ENCODE assay signal across 10 mouse cellular contexts in genomic region chr2:152724332-152724723, GRCm38 (mm10). TPM values are rescaled to one million over a fixed set of nuclear protein-coding genes. Genes with fewer than 3 reads are reported as not detected.
A peak's percentile ranks its signal among the peaks of the same experiment; 100 is the strongest.
DNase-seq lines count a peak whose midpoint lies in the region; ATAC-seq and TF ChIP-seq lines count a peak whose summit lies in the region.
"Had no signal": no experiment of that assay in that cellular context is flagged by ENCODE, and none has a peak within 500 bp of the region (broad histone marks: within the 10 kb centered on the region; RNA-seq: fewer than 3 reads in every experiment).

No protein-coding gene starts in this region.

- no peaks in the 10 kb centered on the region for H3K36me3 ChIP-seq in heart, embryonic 12.5 days
- H3K36me3 ChIP-seq in hindbrain, embryonic 12.5 days, result no peaks in the 10 kb centered on the region
- no peaks in the 10 kb centered on the region for H3K36me3 ChIP-seq in liver, postnatal 0 days (replicated peaks; ENCODE audit: insufficient read depth, low read length)

- no peak for DNase-seq in heart, adult 8-10 months (ENCODE audit: low spot score)
- DNase-seq in liver, postnatal 0 days, result no peak
- no peak for DNase-seq in urinary bladder, postnatal 14 days (ENCODE audit: low spot score)
- DNase-seq in testis, postnatal 14 days (ENCODE audit: low spot score), result no peak
- DNase-seq in cerebellum, adult 11-12 months, result no peak
- DNase-seq: kidney, adult 11 months had no signal

- H3K4me2 ChIP-seq in heart, embryonic 12.5 days, result peak overlapping the region; percentile 91
- peak overlapping the region; percentile 68 for H3K4me2 ChIP-seq in hindbrain, embryonic 12.5 days (replicated peaks)
- peak overlapping the region; percentile 62 for H3K4me2 ChIP-seq in liver, postnatal 0 days (ENCODE audit: low read depth, low read length)

- no peak for TF ChIP-seq EP300 in liver, postnatal 0 days (IDR thresholded peaks at IDR 0.05; ENCODE audit: low read depth)

- H3K27ac ChIP-seq in heart, embryonic 12.5 days (ENCODE audit: poor library complexity, severe bottlenecking), result no peak overlapping the region
- peak overlapping the region; percentile 100 for H3K27ac ChIP-seq in brown adipose tissue, adult 24 weeks (replicated peaks; ENCODE audit: low read depth, low read length)
- peak overlapping the region; percentile 48; the same call in 1 of the 2 replicates for H3K27ac ChIP-seq in hindbrain, embryonic 12.5 days
- H3K27ac ChIP-seq in liver, postnatal 0 days (ENCODE audit: low read depth), result no peak overlapping the region

- 58% methylated on average over 3 of the region's 3 CpGs for WGBS in heart, embryonic 12.5 days
- 69% methylated on average over 3 of the region's 3 CpGs for WGBS in hindbrain, embryonic 12.5 days
- WGBS in liver, postnatal 0 days (ENCODE audit: insufficient replicate concordance), result 51% methylated on average over 3 of the region's 3 CpGs

- H3K9ac ChIP-seq in heart, embryonic 12.5 days, result 0 out of 2 replicates have a peak overlapping the region, but pooled peaks have one; percentile 63
- H3K9ac ChIP-seq in hindbrain, embryonic 12.5 days, result peak overlapping the region; percentile 68; the same call in 1 of the 2 replicates
- H3K9ac ChIP-seq in liver, postnatal 0 days (replicated peaks), result no peak overlapping the region; the same call in 1 of the 2 replicates

- ATAC-seq in heart, embryonic 12.5 days (ENCODE audit: insufficient number of reproducible peaks, low FRiP score), result no peak
- peak; percentile 20; the same call in 1 of the 2 replicates for ATAC-seq in hindbrain, embryonic 12.5 days (ENCODE audit: low FRiP score)
- no peak for ATAC-seq in liver, postnatal 0 days

- peaks cover 38% of the 10 kb centered on the region for H3K4me1 ChIP-seq in heart, embryonic 12.5 days (replicated peaks)
- H3K4me1 ChIP-seq in brown adipose tissue, adult 24 weeks (ENCODE audit: control insufficient read depth, insufficient read depth, insufficient read length, low read length), result peaks cover 17% of the 10 kb centered on the region
- H3K4me1 ChIP-seq in hindbrain, embryonic 12.5 days, result peaks cover 41% of the 10 kb centered on the region
- H3K4me1 ChIP-seq in liver, postnatal 0 days (ENCODE audit: insufficient read depth), result peaks cover 25% of the 10 kb centered on the region

- peak overlapping the region; percentile 50 for H3K4me3 ChIP-seq in heart, embryonic 12.5 days
- peak overlapping the region; percentile 58 for H3K4me3 ChIP-seq in brown adipose tissue, adult 24 weeks (ENCODE audit: insufficient read depth, low read depth, low read length)
- H3K4me3 ChIP-seq in hindbrain, embryonic 12.5 days, result peak overlapping the region; percentile 30
- H3K4me3 ChIP-seq in liver, postnatal 0 days (ENCODE audit: low read depth, low read length), result peak overlapping the region; percentile 26; the same call in 1 of the 2 replicates
- H3K4me3 ChIP-seq: myocyte had no signal

- no peaks in the 10 kb centered on the region for H3K9me3 ChIP-seq in heart, embryonic 12.5 days (replicated peaks)
- H3K9me3 ChIP-seq in hindbrain, embryonic 12.5 days (replicated peaks), result no peaks in the 10 kb centered on the region
- no peaks in the 10 kb centered on the region for H3K9me3 ChIP-seq in liver, postnatal 0 days (ENCODE audit: low read length)

- H3K27me3 ChIP-seq in heart, embryonic 12.5 days (replicated peaks), result no peaks in the 10 kb centered on the region
- H3K27me3 ChIP-seq in hindbrain, embryonic 12.5 days, result no peaks in the 10 kb centered on the region
- H3K27me3 ChIP-seq in liver, postnatal 0 days (ENCODE audit: insufficient read depth, low read length), result peaks cover 8% of the 10 kb centered on the region

- no peak for TF ChIP-seq CTCF in liver, postnatal 0 days (IDR thresholded peaks at IDR 0.05; ENCODE audit: low read depth)

RNA-seq across cellular contexts. Expression of gene Id1, which starts 11.7 kb away (rescaled TPM):
- polyA plus RNA-seq in heart, embryonic 12.5 days (2016; fragmentation: Nextera tagmentation; extraction: Ambion mirVana), result 87.7 and 90.9 TPM in 2 replicates
- total RNA-seq in heart, adult 8-10 months (2022), result 10 to 100 TPM; 43.3 to 63.6 (median 58.4) TPM
- 48.0 and 59.8 TPM in 2 replicates for polyA plus RNA-seq in brown adipose tissue, adult 24 weeks (2012; ENCODE audit: insufficient read depth, insufficient read length, missing spikeins)
- 157 and 159 TPM in 2 replicates for polyA plus RNA-seq in hindbrain, embryonic 12.5 days (2016; fragmentation: Nextera tagmentation; extraction: Ambion mirVana)
- polyA plus RNA-seq in liver, postnatal 0 days (2015; fragmentation: Nextera tagmentation; extraction: Ambion mirVana), result 39.7 and 40.4 TPM in 2 replicates

RNA-seq across cellular contexts. Expression of gene Cox4i2, which starts 29.6 kb away (rescaled TPM):
- polyA plus RNA-seq in heart, embryonic 12.5 days (2016; fragmentation: Nextera tagmentation; extraction: Ambion mirVana), result 18.9 and 20.8 TPM in 2 replicates
- total RNA-seq in heart, adult 8-10 months (2022), result 10 to 100 TPM; 10.3 to 16.2 (median 12.4) TPM
- 6.3 and 8.7 TPM in 2 replicates for polyA plus RNA-seq in brown adipose tissue, adult 24 weeks (2012; ENCODE audit: insufficient read depth, insufficient read length, missing spikeins)
- polyA plus RNA-seq in hindbrain, embryonic 12.5 days (2016; fragmentation: Nextera tagmentation; extraction: Ambion mirVana), result 5.0 and 5.3 TPM in 2 replicates
- polyA plus RNA-seq in liver, postnatal 0 days (2015; fragmentation: Nextera tagmentation; extraction: Ambion mirVana), result 0.56 and 1.0 TPM in 2 replicates
- polyA plus RNA-seq: myocyte had no signal

RNA-seq across cellular contexts. Expression of gene Mcts2, which starts 37.5 kb away (rescaled TPM):
- 23.1 and 25.2 TPM in 2 replicates for polyA plus RNA-seq in heart, embryonic 12.5 days (2016; fragmentation: Nextera tagmentation; extraction: Ambion mirVana)
- total RNA-seq in heart, adult 8-10 months (2022), result 10 to 100 TPM; 15.0 to 19.6 (median 16.6) TPM
- polyA plus RNA-seq in brown adipose tissue, adult 24 weeks (2012; ENCODE audit: insufficient read depth, insufficient read length, missing spikeins), result 42.0 and 42.5 TPM in 2 replicates
- polyA plus RNA-seq in hindbrain, embryonic 12.5 days (2016; fragmentation: Nextera tagmentation; extraction: Ambion mirVana), result 34.9 and 40.5 TPM in 2 replicates
- polyA plus RNA-seq in liver, postnatal 0 days (2015; fragmentation: Nextera tagmentation; extraction: Ambion mirVana), result 12.8 TPM in 2 replicates

RNA-seq across cellular contexts. Expression of gene H13, which starts 55.1 kb away (rescaled TPM):
- 87.5 and 91.9 TPM in 2 replicates for polyA plus RNA-seq in heart, embryonic 12.5 days (2016; fragmentation: Nextera tagmentation; extraction: Ambion mirVana)
- total RNA-seq in heart, adult 8-10 months (2022), result 10 to 100 TPM; 34.4 to 36.3 (median 35.1) TPM
- polyA plus RNA-seq in brown adipose tissue, adult 24 weeks (2012; ENCODE audit: insufficient read depth, insufficient read length, missing spikeins), result 54.9 and 59.2 TPM in 2 replicates
- polyA plus RNA-seq in hindbrain, embryonic 12.5 days (2016; fragmentation: Nextera tagmentation; extraction: Ambion mirVana), result 153 and 157 TPM in 2 replicates
- polyA plus RNA-seq in liver, postnatal 0 days (2015; fragmentation: Nextera tagmentation; extraction: Ambion mirVana), result 61.0 and 63.8 TPM in 2 replicates

Comparison
In these comparisons a context has a peak if more than half of its experiments do, and no peak if none do; other contexts are left out.
1. H3K27ac ChIP-seq: peak in brown adipose tissue, adult 24 weeks (single experiment) and hindbrain, embryonic 12.5 days (single experiment); none in heart, embryonic 12.5 days (single experiment) and liver, postnatal 0 days (single experiment).
2. Peak in every context shown above with its lines, with median percentiles within 50 percentile points of each other: H3K4me2 ChIP-seq and H3K4me3 ChIP-seq.